Mouse (Mus musculus) gastrocnemius, postnatal 4 days (tissue): ENCODE data around the gene Krt39. TPM values are rescaled to one million over a fixed set of nuclear protein-coding genes. Genes with fewer than 3 reads are reported as not detected.

ENCODE experiments used
- DNase-seq, 2 experiments: peaks; one replicate each; pipeline ENCODE4 v3.0.0; 2021 to 2022; ENCODE audit warnings: low spot score in 2 of 2, mixed read lengths in 2 of 2
- long read RNA-seq, 2 experiments: library from polyadenylated mRNA; stranded (forward); transcript quantifications; one replicate each; pipeline ENCODE4 v2.0.0; 2021
- total RNA-seq, 2 experiments: library from RNA; stranded (reverse); gene quantifications; 2 replicates each; pipeline ENCODE4 v1.2.3; 2021

The Krt39 gene
- not detected for total RNA-seq
- long read RNA-seq, experiment 1, result 0 reads
- long read RNA-seq, experiment 2, result 0 reads

- no peak for DNase-seq
Measured at GRCm38 (mm10) chr11:99521288-99521860, at the start of gene Krt39. TSS of gene Krt39 (minus strand) at chr11:99521338.

- DNase-seq, result no peak
Measured at GRCm38 (mm10) chr11:99566530-99566929, 45.4 kb upstream of the Krt39 start, which contains the start of gene Krtap3-1. TSS of gene Krtap3-1 (minus strand) at chr11:99566630.

DNA sequence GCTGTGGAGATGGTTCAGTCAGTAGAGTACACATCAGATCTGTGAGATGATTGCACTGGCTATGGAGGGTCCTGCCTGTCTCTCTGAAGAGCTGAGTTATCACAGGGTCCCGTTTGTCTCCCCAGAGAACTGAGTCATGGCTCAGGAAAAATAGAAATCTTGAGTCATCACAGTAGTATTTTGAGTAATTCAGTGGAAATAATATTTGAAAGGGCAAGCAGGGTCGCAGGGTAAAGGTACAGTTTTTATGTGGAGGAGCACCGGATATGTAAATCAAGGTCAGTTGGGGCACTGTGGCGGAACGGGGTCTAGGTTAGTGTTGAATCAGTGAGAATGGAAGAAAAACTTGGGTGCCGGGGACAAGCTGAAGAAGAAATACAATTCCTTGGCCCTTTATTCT lies 41.4 kb upstream of the Krt39 start:
- no peak for DNase-seq

- no peak for DNase-seq
Measured at GRCm38 (mm10) chr11:99559366-99559765, 38.2 kb upstream of the Krt39 start, which contains the start of gene Gm11939. TSS of gene Gm11939 (minus strand) at chr11:99559466.

DNA sequence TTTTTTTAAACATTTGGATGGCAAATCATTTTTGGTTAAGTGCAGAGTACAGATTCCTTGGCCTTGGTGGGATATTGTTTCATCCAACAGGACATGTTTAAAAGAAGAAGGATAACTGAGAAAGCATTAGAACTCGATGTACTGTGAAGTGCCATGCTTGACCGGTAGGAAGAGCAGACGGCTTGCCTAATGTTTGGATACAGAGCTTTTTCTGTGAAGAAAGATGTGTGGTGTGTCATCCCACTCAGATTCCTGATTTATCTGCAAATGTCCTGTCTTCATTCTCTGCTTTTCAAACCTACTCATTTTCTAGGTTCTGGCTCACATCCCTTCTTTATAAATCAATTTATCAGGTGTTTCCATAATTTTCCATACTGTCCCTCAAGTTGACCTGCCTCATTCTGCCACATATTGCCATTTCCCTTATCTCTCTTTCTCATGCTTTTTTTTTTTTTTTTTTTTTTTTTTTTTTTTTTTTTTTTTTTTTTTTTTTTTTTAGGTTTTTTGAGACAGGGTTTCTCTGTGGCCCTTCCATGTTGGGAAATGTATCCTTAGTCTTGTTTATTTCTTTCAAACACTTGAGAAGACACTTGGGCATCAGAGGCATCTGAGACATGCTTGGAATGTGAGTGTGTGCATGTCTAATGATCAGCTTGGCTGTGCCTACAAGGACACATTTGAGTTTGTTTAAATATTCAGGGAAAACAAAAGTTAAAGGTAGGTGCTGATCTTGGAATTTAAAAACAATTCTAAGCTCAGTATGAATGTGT lies 37.0 kb upstream of the Krt39 start:
- DNase-seq, result no peak

GRCm38 (mm10) chr11:99556753-99557152 lies 35.6 kb upstream of the Krt39 start, which contains the start of gene Krtap3-2:
TSS of gene Krtap3-2 (minus strand) at chr11:99556853.
- no peak for DNase-seq

DNA sequence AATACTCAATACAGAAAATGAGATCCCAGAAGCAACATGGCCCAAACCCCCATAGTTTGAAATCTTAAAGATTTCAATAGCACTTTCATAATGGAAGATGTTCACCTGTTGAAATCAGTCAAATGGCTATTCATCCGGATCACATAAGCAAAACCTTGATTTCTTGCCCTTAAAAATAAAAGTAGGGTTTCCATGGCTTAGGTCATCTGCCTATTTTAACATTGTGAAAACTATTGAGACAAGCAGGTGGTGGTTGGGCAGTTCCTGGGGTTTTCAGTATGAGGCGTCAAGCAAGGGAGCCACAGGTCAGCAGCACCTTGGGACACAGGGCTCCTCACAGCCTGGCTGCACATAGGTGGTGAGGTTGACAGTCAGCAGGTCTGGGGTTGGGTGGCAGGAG lies 35.1 kb upstream of the Krt39 start:
- no peak for DNase-seq

DNA sequence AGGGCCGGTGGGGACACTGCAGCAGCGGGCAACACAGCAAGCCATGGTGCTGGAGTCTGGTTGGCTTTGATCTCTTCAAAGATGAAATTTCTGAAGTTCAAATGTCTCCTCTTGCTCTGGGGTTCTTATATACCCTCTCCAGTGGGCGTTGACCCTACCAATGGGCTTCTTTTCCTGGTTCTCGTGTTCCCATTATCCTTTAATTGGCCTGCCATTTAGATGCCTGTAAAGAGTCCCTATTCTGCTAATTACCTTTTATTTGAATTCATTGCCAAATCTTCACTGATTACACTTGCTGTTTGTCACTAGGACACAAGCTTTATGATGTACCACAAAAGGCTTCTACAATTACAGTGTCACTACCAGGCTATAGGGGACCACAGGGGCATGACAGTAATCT lies 29.6 kb upstream of the Krt39 start, which contains the start of gene Krtap3-3:
Gene Krtap3-3, minus strand, starts transcription at position 101 of the 400 bp plus-strand sequence.
- no peak for DNase-seq

DNA sequence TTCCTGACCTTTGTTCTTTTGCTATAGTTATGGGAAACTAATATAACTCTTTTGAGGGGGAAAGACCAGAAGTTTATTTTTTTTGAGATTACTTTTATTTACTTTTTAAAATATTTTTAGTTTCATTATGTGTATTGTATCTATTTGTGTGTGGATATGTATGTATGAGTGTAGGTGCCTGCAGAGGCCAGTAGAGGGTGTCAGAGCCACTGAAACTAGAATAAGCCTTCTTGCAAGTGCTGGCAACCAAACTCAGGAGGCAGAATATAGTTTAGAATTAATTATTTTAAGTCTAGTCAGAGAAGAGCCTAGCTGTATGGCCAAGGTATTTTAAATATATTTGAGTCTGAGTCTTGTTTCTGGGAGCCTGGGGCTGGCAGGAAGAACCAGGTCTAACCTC lies 26.8 kb upstream of the Krt39 start:
- no peak for DNase-seq

- DNase-seq, result peak in 1 of 2 experiments; percentile 30
Measured at GRCm38 (mm10) chr11:99539721-99540120, 18.6 kb upstream of the Krt39 start.

GRCm38 (mm10) chr11:99514098-99514497 lies 7.0 kb downstream of the Krt39 start:
- no peak for DNase-seq

- no peak for DNase-seq
Measured at GRCm38 (mm10) chr11:99500095-99500805, 20.9 kb downstream of the Krt39 start.

DNA sequence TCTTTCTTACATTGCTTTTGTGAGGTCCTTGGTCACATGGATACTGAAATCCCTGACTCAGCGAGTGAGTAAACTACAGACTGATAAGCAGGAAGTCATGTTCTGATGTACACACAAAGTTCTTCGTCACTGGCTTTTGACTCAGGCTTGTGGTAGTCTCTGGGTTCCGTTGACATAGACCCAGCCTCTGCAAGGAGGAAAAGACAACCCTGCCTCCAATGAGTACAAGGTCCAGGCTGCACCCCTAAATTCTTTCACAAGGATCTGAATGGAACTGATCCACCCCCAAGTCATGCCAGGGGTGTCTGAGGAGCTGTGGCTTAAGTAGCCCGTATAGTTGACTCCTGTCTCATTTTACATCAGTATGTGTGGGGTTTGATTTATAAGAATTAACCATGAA lies 24.7 kb downstream of the Krt39 start:
- DNase-seq, result no peak

DNA sequence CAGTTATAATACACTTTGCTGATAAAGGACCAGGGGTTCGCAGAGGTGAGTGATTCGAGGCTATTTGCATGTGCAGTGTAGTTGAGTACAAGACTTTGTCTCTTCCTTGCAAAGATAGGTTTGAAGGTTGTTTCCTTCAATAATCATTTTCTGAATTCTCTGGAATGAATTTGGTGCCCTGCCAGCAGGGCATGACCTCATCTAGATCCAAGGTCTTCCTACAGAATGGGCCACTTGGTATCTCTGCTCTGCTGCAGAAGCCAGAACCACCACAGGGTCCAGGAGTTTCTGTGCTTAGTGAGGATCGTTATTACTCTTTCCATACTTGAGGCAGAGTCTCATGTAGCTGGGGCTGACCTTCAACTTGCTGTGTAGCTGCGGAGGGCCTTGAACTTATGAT lies 26.4 kb downstream of the Krt39 start:
- no peak for DNase-seq

DNA sequence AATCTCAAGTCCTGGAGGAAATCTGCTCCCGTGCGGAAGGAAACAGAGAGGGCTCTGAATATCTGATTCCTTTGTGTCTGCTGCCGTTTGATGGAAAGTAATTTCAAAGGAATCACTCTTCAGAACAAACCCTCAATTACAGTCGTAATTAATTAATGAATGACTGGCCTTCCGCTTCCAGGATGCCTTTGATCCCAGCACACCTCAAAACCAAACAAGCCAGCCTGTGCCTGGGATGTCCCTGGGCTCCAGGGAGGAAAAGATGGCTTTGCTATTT lies 27.6 kb downstream of the Krt39 start:
- DNase-seq, result no peak

GRCm38 (mm10) chr11:99492733-99493573 lies 28.2 kb downstream of the Krt39 start, which contains the start of gene Krt23:
TSS of gene Krt23 (minus strand) at chr11:99493137.
- DNase-seq, result no peak

DNA sequence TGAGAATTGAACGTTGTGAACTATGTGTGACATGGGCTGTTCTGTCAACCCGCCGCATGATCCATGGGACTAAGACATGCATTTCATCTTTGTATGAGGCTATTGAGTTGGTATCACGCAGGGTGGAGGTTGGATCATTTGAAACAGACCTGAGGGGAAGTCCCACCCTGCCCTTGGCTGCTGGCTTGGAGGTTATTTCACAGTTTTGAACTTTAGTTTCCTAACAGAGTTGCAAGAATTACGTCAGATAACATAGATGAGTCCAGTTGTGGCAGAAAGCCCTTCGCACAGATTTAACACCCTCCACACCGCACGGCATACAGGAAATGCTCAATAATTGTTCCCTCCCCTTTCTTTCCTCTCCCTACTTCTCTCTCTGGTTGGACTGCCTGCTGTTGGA lies 30.1 kb downstream of the Krt39 start:
- no peak for DNase-seq

GRCm38 (mm10) chr11:99490624-99491023 lies 30.5 kb downstream of the Krt39 start:
- no peak for DNase-seq

DNA sequence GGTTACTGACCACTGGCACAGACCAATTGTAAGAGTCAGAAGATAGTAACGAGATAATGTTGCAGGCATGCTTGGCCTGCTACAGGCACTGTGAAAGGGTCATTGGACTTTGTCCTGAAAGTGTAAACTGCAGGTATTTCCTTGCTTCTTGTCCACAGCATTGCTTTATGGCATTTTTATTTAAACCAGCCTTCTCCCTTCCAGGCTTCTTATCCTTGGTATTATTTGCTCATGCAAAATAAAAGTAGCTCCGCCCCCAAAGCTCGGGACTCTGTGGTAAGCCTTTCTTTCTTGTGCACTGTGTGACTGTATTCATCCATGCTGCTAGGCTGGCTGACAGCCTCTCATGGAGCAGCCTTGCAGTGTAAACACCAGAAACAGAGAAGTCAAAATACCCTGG lies 31.9 kb downstream of the Krt39 start:
- DNase-seq, result no peak

- no peak for DNase-seq
Measured at GRCm38 (mm10) chr11:99474981-99475380, 46.2 kb downstream of the Krt39 start.

GRCm38 (mm10) chr11:99473433-99473832 lies 47.7 kb downstream of the Krt39 start:
- DNase-seq, result no peak
